Mouse (Mus musculus): ENCODE results near the gene Pced1a.

Gene Pced1a

GRCm38 (mm10) chr2:130424126-130424853 is at the start of gene Pced1a, which contains the start of gene Vps16:
TSS of gene Pced1a (minus strand) at chr2:130424701.
TSS of gene Vps16 (plus strand) at chr2:130424339.
- DNase-seq = peak; percentile 90

GRCm38 (mm10) chr2:130472908-130473510 is 48.5 kb upstream of the Pced1a start:
- DNase-seq = no peak

- DNase-seq = no peak
These were observed 45.4 kb upstream of the Pced1a start for GRCm38 (mm10) chr2:130469935-130470334.

- DNase-seq = no peak
These were observed 44.9 kb upstream of the Pced1a start for GRCm38 (mm10) chr2:130469366-130469765.

- DNase-seq = no peak
These were observed 41.9 kb upstream of the Pced1a start for GRCm38 (mm10) chr2:130466438-130466837.

GRCm38 (mm10) chr2:130461287-130462071 is 37.0 kb upstream of the Pced1a start:
- DNase-seq = no peak

- no peak for DNase-seq
These were observed 35.1 kb upstream of the Pced1a start for GRCm38 (mm10) chr2:130459576-130459975.

- no peak for DNase-seq
These were observed 33.4 kb upstream of the Pced1a start for GRCm38 (mm10) chr2:130457871-130458270.

GRCm38 (mm10) chr2:130454748-130455370 is 30.4 kb upstream of the Pced1a start:
- peak; percentile 52 for DNase-seq

GRCm38 (mm10) chr2:130453421-130453820 is 28.9 kb upstream of the Pced1a start:
- DNase-seq = no peak

GRCm38 (mm10) chr2:130452266-130452665 is 27.8 kb upstream of the Pced1a start:
- no peak for DNase-seq

- DNase-seq = no peak
These were observed 27.2 kb upstream of the Pced1a start for GRCm38 (mm10) chr2:130451727-130452090.

- no peak for DNase-seq
These were observed 26.7 kb upstream of the Pced1a start for GRCm38 (mm10) chr2:130451086-130451726.

GRCm38 (mm10) chr2:130450434-130450796 is 25.9 kb upstream of the Pced1a start:
- peak; percentile 69 for DNase-seq

GRCm38 (mm10) chr2:130449794-130450433 is 25.4 kb upstream of the Pced1a start, which contains the start of gene Ptpra:
TSS of gene Ptpra (plus strand) at chr2:130450278.
- DNase-seq = peak; percentile 87

GRCm38 (mm10) chr2:130449021-130449793 is 24.7 kb upstream of the Pced1a start:
- DNase-seq = no peak

GRCm38 (mm10) chr2:130448449-130448848 is 23.9 kb upstream of the Pced1a start:
- no peak for DNase-seq

GRCm38 (mm10) chr2:130442162-130442561 is 17.7 kb upstream of the Pced1a start:
- DNase-seq = no peak

GRCm38 (mm10) chr2:130439840-130440480 is 15.5 kb upstream of the Pced1a start:
- no peak for DNase-seq

GRCm38 (mm10) chr2:130438861-130439260 is 14.4 kb upstream of the Pced1a start:
- DNase-seq = no peak

GRCm38 (mm10) chr2:130436769-130437168 is 12.3 kb upstream of the Pced1a start:
- DNase-seq = no peak
